Comparison of ENCODE assay signal across 19 mouse cellular contexts in genomic region chr11:97419540-97419900, GRCm38 (mm10). TPM values are rescaled to one million over a fixed set of nuclear protein-coding genes. Genes with fewer than 3 reads are reported as not detected.
A peak's percentile ranks its signal among the peaks of the same experiment; 100 is the strongest.
DNase-seq lines count a peak whose midpoint lies in the region; ATAC-seq lines count a peak whose summit lies in the region.
"Had no signal": no experiment of that assay in that cellular context is flagged by ENCODE, and none has a peak within 500 bp of the region (broad histone marks: within the 10 kb centered on the region; RNA-seq: fewer than 3 reads in every experiment).

No protein-coding gene starts in this region.

- WGBS in heart, embryonic 14.5 days: 44% methylated on average over 5 of the region's 5 CpGs
- WGBS in hindbrain, embryonic 14.5 days: 74% methylated on average over 5 of the region's 5 CpGs

- ATAC-seq in heart, embryonic 14.5 days (ENCODE audit: insufficient number of reproducible peaks, insufficient read depth, low FRiP score, low read depth): no peak
- no peak for ATAC-seq in hindbrain, embryonic 14.5 days (ENCODE audit: low FRiP score)
- no peak for ATAC-seq in inflammation-experienced regulatory T-cells, adult 6 months
- ATAC-seq: forebrain, embryonic 14.5 days; lung, postnatal 0 days had no signal

- peak overlapping the region; percentile 21; the same call in 1 of the 2 replicates for H3K9ac ChIP-seq in heart, embryonic 14.5 days (ENCODE audit: low read length)
- H3K9ac ChIP-seq in hindbrain, embryonic 14.5 days: no peak overlapping the region
- H3K9ac ChIP-seq: liver, embryonic 13.5 days; neural tube, embryonic 12.5 days had no signal

- peak overlapping the region in 1 of 2 experiments; percentile 65; a peak in 2 of 4 replicates for H3K27ac ChIP-seq in heart, embryonic 14.5 days (replicated peaks in 1 of 2; ENCODE audit: control insufficient read depth in 1 of 2, insufficient read depth in 1 of 2, low read depth in 2 of 2, low read length in 2 of 2)
- no peak overlapping the region for H3K27ac ChIP-seq in hindbrain, embryonic 14.5 days
- H3K27ac ChIP-seq: hindbrain, embryonic 10.5 days; liver, embryonic 13.5 days; neural tube, embryonic 12.5 days had no signal

- H3K4me1 ChIP-seq in heart, embryonic 14.5 days (ENCODE audit: control insufficient read depth in 2 of 2, insufficient read depth in 2 of 2, low read length in 2 of 2): peaks cover 36 to 56% of the 10 kb centered on the region in 2 experiments
- peaks cover 14% of the 10 kb centered on the region; the same call in 1 of the 2 replicates for H3K4me1 ChIP-seq in hindbrain, embryonic 14.5 days (replicated peaks; ENCODE audit: control insufficient read depth, insufficient read depth, low read length)

- DNase-seq in heart, postnatal 4 days: no peak
- peak; percentile 49 for DNase-seq in 3134 (ENCODE audit: extremely low read depth, insufficient read length, low spot score)
- peak; percentile 72 for DNase-seq in 3T3-L1 (ENCODE audit: low read depth, low spot score)
- DNase-seq in fat pad, adult 2 months (ENCODE audit: extremely low read depth, low read depth, low spot score): peak; percentile 74
- no peak for DNase-seq in hindbrain, embryonic 14.5 days (ENCODE audit: low spot score)
- DNase-seq: adrenal gland, postnatal 14 days; cerebellum, adult 8-10 months; kidney, adult 9 months; kidney, postnatal 4 days; liver, embryonic 13.5 days; right cerebral cortex, postnatal 14 days; thymus, postnatal 4 days had no signal

- no peaks in the 10 kb centered on the region for H3K27me3 ChIP-seq in heart, embryonic 14.5 days (ENCODE audit: control insufficient read depth, insufficient read depth, low read length)
- peaks cover 10% of the 10 kb centered on the region for H3K27me3 ChIP-seq in hindbrain, embryonic 14.5 days (ENCODE audit: control insufficient read depth, insufficient read depth, low read length)
- H3K27me3 ChIP-seq: CH12.LX; liver, embryonic 13.5 days had no signal

- 0 out of 2 replicates have a peak, but pooled peaks cover 6% of the 10 kb centered on the region for H3K36me3 ChIP-seq in heart, embryonic 14.5 days (ENCODE audit: control insufficient read depth, insufficient read depth, low read length)
- H3K36me3 ChIP-seq in hindbrain, embryonic 14.5 days (replicated peaks; ENCODE audit: control insufficient read depth, insufficient read depth): no peaks in the 10 kb centered on the region
- H3K36me3 ChIP-seq: hindbrain, embryonic 10.5 days; liver, embryonic 13.5 days; neural tube, embryonic 12.5 days had no signal

- no peak overlapping the region for H3K4me3 ChIP-seq in heart, embryonic 14.5 days (ENCODE audit: control insufficient read depth in 1 of 2, insufficient read depth in 1 of 2, low read depth in 1 of 2, low read length in 2 of 2)
- no peak overlapping the region for H3K4me3 ChIP-seq in hindbrain, embryonic 14.5 days (replicated peaks; ENCODE audit: low read length)
- H3K4me3 ChIP-seq: hindbrain, embryonic 10.5 days; liver, embryonic 13.5 days; neural tube, embryonic 12.5 days had no signal

- no peaks in the 10 kb centered on the region for H3K9me3 ChIP-seq in heart, embryonic 14.5 days (ENCODE audit: control insufficient read depth, low read length)
- H3K9me3 ChIP-seq in hindbrain, embryonic 14.5 days (ENCODE audit: control insufficient read depth, low read length): no peaks in the 10 kb centered on the region
- H3K9me3 ChIP-seq: hindbrain, embryonic 10.5 days; liver, embryonic 13.5 days; neural tube, embryonic 12.5 days had no signal

- H3K4me2 ChIP-seq in heart, embryonic 14.5 days (ENCODE audit: low read length): no peak overlapping the region
- no peak overlapping the region for H3K4me2 ChIP-seq in hindbrain, embryonic 14.5 days (replicated peaks)
- H3K4me2 ChIP-seq: liver, embryonic 13.5 days; neural tube, embryonic 12.5 days had no signal

RNA-seq across cellular contexts. Expression of gene Arhgap23, which starts 4.2 kb away (rescaled TPM):
- 7.1 and 8.4 TPM in 2 replicates for polyA plus RNA-seq in heart, embryonic 14.5 days (2014; fragmentation: Nextera tagmentation; extraction: Ambion mirVana)
- total RNA-seq in heart, postnatal 4 days (2021): 10 to 100 TPM; 51.0 to 52.3 TPM
- 8.5 and 10.0 TPM in 2 replicates for polyA plus RNA-seq in hindbrain, embryonic 14.5 days (2014; fragmentation: Nextera tagmentation; extraction: Ambion mirVana)
- polyA plus RNA-seq in inflammation-experienced regulatory T-cells, adult 6 months (2017; shearing (Covaris generic)): not detected

RNA-seq across cellular contexts. Expression of gene Socs7, which starts 57.2 kb away (rescaled TPM):
- 2.2 and 3.6 TPM in 2 replicates for polyA plus RNA-seq in heart, embryonic 14.5 days (2014; fragmentation: Nextera tagmentation; extraction: Ambion mirVana)
- 10 to 100 TPM; 24.2 to 28.9 TPM for total RNA-seq in heart, postnatal 4 days (2021)
- polyA plus RNA-seq in hindbrain, embryonic 14.5 days (2014; fragmentation: Nextera tagmentation; extraction: Ambion mirVana): 6.4 and 6.7 TPM in 2 replicates
- polyA plus RNA-seq in inflammation-experienced regulatory T-cells, adult 6 months (2017; shearing (Covaris generic)): 1 to 10 TPM; 5.9 to 8.5 (median 7.9) TPM

Comparison
In these comparisons a context has a peak if more than half of its experiments do, and no peak if none do; other contexts are left out.
1. DNase-seq: peak in 3134 (single experiment), 3T3-L1 (single experiment) and fat pad, adult 2 months (single experiment); none in heart, postnatal 4 days (single experiment) and hindbrain, embryonic 14.5 days (single experiment).